Mouse (Mus musculus) megakaryocyte-erythroid progenitor cell, adult 5-6 weeks (primary cell): Measurements from ENCODE around the gene Gbp5. TPM values are rescaled to one million over a fixed set of nuclear protein-coding genes. Genes with fewer than 3 reads are reported as not detected.

Experiments
- ATAC-seq: replicated peaks from 2 replicates; pipeline ENCODE4 v1.8.0; 2016; ENCODE audit warnings: mild to moderate bottlenecking, inconsistent platforms; ENCODE audit not compliant: severe bottlenecking, poor library complexity, low FRiP score, low TSS enrichment
- total RNA-seq, 2 experiments: library from RNA; stranded (forward) in 1 of 2; stranded (reverse) in 1 of 2; fragments of 200-1000, 215-1000 nt in 1 of 2; fragments of >200 nt in 1 of 2; fragmentation: Nextera tagmentation in 1 of 2; gene quantifications; 2 replicates each; pipeline ENCODE4 v1.2.3; 2014 to 2017

Gene Gbp5
- total RNA-seq (2014; fragmentation: Nextera tagmentation) (5.1 TPM in 1 of 2 replicates, not detected in the other), total RNA-seq (2017) (1.4 and 3.3 TPM in 2 replicates)

DNA sequence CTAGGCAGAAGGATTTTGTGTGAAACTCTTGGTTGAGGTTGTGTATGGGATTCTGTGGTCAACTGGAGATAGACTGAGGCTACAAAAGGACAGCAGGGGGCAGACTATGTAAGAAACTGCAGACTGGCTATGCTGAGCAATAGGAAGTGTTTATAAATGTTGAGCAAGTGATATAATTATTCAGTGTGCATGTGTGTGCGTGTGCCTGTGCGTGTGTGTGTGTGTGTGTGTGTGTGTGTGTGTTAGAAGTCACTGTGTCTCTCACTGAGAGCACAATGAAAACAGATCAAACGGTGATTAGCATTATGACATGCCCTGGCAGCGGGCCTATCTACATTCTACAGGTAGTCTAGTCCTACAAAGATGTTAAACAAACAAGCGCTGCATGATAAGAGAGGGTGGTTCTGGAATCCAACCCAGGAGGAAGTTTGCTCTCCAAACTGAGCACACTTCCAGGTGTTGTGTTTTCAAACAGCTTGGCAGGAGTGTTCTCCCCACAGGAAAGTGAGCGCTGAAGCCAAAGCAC is at the start of gene Gbp5:
Gene Gbp5, plus strand, starts transcription at position 443 of the 526 bp plus-strand sequence.
- peak; percentile 74 for ATAC-seq

DNA sequence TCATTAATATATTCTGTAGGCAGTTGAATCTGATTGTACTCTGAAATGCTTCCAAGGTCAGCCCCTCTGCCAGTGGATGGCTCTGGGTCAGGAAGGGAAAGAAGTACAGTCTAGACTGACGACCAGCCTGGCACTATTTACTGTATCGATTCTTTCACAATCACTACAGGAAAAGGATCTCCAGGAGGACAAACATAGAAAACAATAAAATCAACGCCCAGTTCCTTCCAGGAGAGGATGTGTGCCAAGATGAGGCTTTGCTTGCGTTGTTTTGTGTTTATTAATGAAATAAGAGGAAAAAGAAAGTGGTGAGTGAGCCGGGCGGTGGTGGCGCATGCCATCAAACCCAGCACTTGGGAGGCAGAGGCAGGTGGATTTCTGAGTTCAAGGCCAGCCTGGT is 39.6 kb upstream of the Gbp5 start:
- ATAC-seq, result no peak

DNA sequence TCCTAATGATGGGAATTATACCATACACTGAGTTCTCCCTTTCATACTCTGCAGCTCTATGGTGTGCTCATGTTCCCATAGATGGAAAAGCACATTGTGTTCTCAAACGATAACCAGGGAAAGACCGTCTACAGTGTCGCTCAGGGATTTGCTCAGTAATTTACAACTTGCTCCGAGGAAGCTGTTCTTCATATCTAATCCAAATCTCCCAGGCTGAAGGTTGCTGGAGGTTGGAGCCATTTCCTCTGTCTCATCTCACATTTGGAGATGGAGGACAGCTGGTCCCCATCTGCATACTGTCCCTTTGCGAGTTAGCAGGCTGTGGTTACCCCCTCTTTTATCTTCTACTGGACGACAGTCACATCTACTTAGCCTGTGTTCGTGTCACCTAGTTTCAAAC is 34.5 kb upstream of the Gbp5 start:
- no peak for ATAC-seq

DNA sequence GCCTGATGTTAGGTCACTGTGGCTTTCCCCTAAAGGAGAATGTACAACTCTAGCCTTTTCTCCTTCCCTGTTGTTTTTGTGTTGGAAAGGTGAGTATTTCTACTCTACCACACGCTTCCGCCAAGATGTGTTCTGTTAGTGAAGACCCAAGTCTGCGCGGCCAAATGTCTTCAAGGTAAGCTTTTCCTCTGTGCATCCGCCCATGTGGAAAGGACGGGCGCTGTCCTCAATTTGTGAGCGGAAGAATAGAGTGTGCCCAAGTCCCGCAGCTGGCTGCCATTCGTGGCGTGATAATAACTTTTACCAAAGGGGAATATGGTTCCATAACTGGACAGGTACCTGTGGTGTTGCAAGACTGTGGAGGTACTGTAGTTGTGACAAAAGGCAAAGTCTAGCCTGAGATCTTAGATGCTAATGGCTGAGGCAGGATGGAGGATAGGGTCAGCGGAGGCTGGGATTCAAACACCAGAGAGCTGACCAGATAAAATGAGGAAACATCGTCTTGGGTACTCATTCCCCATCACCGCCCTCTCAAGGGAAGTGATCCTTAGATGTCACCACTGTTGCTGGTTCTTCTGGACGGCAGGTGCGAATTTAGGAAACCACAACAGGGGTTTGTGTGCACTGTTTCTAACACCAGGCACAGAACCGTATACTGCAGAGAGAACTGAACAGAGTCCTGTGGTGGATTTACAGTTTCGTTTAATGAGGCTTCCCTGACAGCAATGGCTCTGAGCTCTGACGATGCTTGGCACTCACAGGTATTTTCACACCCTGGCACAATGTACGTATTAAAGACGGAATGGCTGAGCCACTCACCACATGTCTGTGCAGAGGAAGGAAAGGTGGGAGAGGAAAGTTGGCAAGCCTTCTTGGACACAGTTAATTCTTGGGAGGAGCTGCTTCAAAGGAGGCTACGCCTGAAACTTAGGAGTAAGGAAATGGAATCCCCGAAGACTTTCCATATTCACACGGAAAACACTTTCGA is 30.7 kb upstream of the Gbp5 start:
- ATAC-seq, result no peak

DNA sequence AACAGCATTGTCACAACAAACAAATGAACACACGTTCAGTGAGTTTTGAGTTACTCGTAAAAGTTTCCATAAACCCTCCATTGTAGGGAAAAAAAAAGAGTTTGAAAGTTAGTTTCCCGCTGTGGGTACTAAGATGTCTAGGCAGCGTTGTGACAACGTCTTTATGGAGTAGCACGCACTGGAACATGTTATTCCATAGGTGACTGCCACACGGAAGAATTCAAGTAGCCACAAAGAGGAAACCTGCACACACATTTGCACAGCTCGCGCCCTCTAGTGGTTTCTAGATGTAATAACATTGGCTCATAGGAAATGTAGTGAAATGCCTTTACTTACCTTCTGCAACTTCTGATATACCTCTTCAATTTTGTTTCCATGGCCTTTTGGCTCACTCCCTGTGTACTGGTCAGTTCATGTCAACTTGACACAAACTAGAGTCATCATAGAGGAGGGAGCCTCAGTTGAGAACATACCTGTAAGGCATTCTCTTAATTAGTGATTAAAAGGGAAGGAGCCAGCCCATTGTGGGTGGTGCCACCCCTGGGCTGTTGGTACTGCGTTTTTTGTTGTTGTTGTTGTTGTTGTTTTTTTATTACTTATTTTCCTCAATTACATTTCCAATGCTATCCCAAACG is 19.3 kb upstream of the Gbp5 start:
- ATAC-seq, result peak; percentile 79

DNA sequence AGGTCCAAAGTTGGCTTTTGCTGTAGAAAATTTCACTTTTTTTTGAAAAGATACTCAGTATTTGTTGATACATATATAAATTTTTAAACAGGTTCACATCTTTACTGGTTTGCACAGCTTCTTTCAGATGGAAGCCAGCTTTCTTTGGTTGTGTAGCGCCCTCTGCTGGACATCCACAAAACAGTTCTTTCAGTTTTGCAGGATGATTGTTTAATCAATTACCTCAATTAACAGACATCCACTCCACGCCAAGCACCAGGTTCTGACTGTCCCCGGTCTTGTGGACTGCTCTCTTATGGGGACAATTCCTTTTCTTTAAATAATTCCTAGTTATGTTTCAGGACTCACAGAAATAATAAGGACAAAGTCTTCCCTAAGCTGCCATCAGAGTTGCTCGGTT is 17.9 kb upstream of the Gbp5 start:
- peak; percentile 71 for ATAC-seq

DNA sequence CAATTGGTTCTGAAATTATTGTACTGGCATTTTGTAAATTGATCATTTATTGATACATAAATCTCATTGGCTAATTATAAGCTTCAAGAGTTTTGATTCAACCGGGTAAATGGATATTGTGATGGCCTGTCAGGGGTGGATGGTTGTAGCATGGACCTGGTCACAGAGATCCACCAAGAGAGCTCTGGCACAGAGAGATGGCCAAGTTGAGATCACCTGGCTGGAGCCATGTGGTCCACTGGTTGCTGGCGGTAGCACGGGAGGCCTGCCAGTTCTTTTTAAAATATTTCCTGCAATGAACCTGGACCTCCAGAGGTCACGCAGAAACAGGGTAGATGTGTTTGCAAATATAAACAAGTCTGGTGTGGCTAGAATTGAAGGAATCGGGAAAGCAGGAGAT is 15.9 kb upstream of the Gbp5 start:
- no peak for ATAC-seq

DNA sequence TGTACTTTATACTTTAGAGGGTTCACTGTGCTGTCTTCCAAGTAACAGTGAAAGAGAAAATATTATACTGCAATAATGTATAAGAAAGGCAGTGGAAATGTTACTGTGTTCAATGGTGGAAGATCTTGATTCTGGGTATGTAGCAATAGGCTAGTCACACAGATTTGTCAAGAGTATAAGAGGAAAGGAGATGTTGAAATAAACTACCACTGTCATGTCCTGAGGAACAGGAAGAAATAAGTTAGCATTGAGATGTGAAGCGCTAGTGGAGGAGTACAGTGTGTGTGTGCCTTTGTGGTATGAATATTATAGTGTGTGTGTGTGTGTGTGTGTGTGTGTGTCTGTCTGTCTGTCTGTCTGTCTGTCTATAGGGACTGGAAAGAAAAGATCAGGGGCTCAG is 15.4 kb upstream of the Gbp5 start:
- ATAC-seq, result no peak

DNA sequence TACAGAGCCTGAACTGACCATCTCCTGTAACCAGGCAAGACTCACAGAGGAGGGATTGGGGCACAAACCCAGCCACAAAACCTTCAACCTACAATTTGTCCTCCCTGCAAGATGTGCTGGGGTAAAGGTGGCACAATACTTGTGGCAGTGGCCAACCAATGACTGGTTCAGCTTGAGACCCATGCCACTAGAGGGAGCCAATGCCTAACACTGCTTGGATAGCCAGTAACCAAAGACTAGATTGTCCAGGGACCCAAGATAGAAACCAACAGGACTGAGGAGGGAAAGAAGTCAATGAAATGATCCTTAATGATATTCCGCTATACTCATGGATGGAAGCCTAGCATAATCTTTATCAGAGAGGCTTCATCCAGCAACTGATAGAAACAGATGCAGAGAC is 3.3 kb upstream of the Gbp5 start:
- ATAC-seq, result peak; percentile 87

DNA sequence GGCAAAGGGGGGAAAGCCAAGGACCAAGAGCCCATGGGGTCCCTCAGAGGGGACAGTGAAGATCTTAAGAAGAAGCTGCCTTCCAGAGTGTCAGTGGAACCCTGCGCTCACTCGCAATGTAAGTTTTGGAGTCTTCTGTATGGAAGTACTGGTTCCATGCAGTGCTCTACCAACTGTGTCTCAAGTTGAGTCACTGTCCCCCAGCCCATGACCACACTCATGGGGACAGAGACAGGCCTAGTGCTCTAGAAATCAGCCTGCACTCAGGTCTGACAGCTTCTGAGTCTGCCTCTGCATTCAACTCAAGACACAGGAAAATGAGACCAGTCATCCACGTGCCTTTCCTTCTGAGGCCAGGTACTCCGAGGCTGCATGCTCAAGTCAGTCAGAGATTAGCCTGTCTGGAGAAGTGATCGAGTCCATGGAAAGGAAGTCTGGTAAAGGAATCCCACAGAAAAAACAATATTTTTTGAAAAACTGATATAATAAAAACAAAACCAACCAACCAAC is 1.4 kb downstream of the Gbp5 start:
- no peak for ATAC-seq

DNA sequence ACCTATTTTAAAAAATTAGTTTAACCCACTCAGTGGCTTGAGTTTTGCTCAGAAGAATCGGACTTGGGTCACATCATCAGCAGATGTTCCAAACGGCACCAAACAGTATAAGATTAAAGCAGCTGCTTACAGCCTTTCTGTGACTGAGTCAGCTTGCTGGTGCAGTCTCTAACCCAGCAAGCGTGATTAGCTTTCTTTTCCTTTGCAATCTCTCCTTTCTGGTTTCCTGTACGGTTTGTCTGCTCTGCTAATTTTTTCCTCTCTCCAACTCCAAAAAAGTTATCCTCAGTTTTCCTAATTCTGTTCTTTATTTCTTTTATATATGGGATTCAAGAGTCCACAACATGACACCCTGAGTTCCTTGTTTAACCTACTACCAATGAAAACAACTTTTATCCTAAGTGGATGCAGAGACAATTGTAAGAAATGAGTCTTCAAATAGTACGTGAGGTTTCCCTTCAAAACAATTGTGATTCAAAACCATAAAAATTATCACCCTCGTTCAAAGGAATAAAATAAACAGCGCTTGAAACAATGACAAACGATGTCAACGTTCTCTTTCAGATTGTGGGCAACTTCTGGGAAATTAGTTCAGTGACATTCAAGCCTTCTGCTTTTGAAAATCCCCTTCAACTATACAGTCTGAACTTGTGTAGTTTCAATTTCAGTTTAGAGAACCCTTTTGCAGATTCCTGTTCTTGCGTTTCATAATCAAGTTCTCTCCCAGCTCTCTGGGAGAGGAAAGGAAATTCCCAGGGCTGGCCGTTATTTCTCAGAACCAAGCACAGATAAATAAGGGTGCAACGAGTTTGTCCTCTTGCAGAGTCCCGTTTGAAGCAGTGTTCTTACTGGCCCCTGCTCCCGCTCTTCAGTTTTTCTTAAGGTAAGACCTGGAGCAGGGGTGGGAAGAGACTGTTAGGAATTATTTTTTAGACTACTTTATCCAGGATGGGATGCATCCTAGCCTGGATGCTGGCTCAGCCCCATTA is 2.6 kb downstream of the Gbp5 start:
- peak; percentile 18 for ATAC-seq

DNA sequence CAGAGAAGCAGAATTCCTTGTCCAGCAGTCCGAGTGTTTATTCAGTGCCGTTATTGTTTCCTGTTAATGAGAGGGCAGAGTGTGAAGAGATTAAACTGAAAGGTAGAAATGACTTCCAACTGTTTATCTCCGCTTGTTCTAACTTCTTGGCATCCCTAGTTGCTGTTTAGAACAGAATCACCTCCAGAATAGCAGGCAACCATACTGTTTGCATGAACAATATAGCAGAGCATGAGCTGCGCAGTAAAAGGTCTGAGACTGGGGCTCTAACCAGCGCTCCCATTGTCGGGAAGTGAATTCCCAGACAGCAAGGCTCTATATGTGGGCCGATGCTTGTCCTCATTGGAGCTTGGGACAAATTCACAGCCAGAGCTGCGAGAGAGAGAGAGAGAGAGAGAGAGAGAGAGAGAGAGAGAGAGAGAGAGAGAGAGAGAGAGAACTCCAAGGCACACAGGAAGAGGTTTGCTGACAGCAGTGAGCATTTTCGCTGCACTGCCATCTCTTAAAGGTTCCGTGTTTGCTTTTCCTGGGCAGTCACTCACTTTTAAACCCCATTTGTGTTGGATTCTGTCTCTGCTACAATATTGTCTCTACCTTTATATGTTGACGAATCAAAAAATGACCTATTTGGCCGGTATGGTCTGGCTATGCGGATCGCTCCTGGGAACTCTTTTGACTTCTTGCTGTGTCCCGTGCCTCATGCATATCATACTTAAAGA is 3.5 kb downstream of the Gbp5 start:
- ATAC-seq, result peak; percentile 48; the same call in 1 of the 2 replicates

DNA sequence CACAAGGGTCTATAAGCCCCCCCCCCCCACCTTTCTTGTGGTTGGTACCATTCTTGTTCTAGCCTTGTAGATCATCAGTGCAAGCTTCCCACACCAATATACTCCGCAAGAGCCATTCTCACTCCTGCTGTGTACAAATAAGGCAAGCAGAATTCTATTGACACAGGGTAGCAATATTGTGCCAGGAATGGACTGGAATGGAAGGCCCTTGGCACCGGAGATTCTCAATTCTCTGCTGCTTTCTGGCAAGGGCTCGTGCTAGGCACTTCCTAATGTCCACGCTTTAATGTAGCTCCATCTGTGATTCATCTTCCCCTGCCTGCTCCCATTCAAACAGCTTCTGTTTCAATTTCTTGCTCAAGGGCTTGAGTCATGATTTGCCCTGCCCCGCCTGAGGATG is 5.2 kb downstream of the Gbp5 start:
- ATAC-seq, result no peak

DNA sequence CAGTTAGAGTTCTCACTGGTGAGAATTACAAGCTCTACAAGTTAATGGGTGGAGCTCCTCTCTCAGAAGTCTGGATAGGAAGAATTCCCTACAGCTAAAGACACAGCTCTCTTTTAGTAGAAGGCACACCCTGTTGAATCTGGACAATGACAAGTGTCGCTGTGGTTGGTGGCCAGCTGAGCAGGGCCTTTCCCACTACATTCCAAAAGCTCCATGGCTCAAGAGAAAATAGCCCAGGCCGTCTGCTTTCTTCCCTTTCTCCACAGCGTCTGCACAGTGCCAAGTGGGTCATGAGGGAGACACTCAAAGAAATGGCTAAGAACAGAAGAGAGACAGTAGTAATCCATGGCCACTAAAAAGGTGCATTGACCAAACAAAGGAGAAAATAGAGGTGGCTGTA is 34.3 kb downstream of the Gbp5 start:
- no peak for ATAC-seq

DNA sequence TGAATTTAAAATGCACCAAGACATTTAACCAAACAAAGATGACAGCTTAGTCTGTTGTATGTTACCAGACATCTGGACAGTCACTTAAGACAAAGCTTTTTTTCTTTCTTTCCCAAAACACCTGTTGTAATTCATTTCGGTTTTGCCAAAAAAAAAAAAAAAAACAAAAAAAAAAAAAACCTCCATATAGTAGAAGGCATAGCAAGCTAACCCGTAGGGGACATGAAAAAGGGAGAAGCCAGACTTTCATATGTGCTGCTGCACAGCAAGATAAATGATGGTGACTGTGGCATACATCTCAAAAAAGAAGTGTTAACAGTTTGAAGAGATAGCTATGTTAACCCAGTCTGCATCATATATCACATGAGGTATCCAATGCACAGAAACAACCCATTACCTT is 35.8 kb downstream of the Gbp5 start:
- peak; percentile 38 for ATAC-seq

DNA sequence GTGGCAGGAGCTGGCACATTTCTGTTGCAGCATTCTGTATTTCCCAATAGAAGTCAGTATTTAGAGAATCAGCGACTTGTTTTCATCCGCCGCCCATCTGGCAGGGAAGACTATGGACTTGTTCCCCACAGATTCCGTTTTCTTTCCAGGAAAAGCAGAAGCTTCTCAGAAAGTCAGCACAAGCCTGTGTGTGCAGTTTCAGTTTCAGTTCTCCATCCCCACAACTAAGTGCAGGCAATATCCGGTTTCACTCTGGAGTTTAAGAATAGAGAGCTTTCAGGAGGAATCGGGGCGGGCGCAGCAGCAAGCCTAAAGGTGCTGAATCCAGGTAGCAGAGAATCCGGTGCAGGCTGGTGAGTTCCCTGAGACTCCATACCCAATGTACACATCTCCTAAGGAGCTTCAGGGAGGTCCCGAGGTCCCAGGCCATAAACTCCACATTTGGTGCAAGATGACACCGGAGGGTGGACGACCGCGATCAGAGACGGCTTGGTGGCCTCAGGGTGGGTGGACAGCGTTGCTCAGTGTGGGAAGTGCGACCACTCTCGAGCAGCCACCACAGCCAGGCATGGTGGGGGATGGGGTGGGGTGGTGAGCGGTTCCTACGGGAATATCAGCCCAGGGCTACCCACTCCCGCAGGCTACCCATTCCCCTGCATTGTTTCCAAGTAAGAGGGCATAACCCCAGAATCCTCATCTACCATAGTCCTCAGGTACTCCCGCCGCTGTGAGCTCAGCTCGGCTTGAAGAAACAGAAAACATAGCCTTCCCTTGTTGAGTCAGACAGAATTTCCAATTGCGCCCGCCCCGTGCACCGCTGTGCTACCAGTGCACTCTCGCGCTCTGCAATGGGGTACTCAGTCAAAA is 36.5 kb downstream of the Gbp5 start, which contains the start of gene Gbp7:
Gene Gbp7, plus strand, starts transcription at position 256 of the 867 bp plus-strand sequence.
- peak; percentile 82 for ATAC-seq

DNA sequence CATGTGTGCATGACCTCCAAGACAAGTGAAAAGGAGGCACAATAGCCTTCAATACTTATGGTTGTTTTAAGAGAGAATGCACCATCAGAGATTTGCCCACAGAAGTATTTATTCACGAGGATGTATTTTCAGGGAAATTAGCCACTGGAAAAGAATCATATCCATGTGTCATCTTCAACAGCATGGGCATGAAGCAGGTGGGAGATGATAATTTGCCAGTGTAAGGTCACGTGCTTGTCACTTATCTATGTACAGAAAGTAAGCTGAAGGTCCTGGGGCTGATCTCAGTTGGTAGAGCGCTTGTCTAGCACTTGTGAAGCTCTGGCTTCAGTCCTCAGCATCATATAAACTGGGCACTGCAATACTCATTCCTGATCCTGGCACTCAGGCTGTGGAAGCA is 37.8 kb downstream of the Gbp5 start:
- peak; percentile 71 for ATAC-seq
